Mouse (Mus musculus) spleen, postnatal 4 days (tissue): ENCODE measurements at regions not wholly inside any gene's neighbourhood (a gene's known extent, or its start where the extent isn't known, plus 50 kb on each side); places are given as distances from the start of the nearest gene placed in this dataset.
A peak's percentile ranks its signal among the peaks of the same experiment; 100 is the strongest.

ENCODE experiments used
- DNase-seq, 2 experiments: peaks; one replicate each; pipeline ENCODE4 v3.0.0; 2022; ENCODE audit warnings: low spot score in 2 of 2

- no peak for DNase-seq
Measured at GRCm38 (mm10) chr3:41412698-41413097, 142.8 kb upstream of the Jade1 start.

- no peak for DNase-seq
Measured at GRCm38 (mm10) chr3:41408821-41409737, 146.5 kb upstream of the Jade1 start.

GRCm38 (mm10) chr3:41408423-41408820 is 147.1 kb upstream of the Jade1 start:
- DNase-seq = peak; percentile 30 to 66

GRCm38 (mm10) chr3:41407988-41408387 is 147.5 kb upstream of the Jade1 start:
- no peak for DNase-seq

DNA sequence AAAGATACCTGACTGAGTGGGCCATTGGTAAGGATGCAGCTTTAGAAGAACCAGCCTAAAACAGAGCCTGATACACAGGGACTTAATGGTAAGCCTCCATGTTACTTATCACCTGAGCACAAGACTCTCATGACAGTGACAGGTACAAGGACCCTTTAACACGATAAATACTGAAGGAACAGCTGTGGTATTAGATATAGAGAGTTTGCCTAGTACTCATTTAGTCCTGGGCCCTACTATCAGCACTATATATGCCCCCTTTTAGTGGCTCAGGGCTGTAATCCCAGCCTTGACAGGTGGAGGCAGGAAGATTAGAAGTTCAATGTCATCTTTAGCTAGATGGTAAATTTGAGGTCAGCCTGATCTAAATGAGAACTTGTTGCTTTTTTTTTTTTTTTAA is 148.0 kb upstream of the Jade1 start:
- no peak for DNase-seq

DNA sequence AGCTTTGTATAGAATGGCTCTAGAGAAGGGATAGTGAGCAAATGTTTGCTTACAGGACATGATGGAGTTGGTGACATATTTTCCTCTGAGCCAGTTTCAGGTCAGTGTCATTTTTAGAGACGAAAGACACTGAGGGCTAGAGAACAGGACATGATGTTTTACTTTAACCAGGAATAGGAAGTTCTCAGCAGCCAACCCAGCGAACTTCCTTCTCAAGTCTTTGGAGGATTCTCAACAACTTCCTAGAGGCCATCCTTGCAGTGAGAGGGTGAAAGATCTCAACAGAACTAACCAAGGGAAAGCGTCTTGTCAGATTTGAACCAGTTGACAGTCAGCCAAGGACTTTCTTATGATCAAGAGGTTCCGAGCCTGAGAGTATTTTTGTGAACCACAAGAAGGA is 153.7 kb upstream of the Jade1 start:
- DNase-seq = no peak

DNA sequence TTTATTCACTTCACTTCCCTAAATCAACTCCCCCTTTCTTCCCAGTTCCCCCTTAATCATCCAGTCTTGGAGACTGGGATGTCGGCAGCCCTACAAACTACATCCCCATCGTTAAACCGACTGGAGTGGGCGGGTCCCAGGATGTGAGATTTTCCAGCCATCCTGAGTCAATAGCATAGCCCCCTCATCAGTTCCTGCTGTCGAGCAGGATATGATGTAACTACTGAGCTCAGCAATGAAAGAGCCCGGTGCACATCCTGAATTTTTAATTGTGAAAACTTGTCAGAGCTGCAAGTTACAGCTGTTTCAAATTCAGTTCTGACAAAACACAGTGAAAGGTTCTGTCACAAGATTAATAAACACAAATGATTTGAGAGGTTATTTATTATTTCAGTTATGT is 165.7 kb upstream of the Jade1 start:
- no peak for DNase-seq

- no peak for DNase-seq
Measured at GRCm38 (mm10) chr3:41387469-41388212, 167.9 kb upstream of the Jade1 start.

DNA sequence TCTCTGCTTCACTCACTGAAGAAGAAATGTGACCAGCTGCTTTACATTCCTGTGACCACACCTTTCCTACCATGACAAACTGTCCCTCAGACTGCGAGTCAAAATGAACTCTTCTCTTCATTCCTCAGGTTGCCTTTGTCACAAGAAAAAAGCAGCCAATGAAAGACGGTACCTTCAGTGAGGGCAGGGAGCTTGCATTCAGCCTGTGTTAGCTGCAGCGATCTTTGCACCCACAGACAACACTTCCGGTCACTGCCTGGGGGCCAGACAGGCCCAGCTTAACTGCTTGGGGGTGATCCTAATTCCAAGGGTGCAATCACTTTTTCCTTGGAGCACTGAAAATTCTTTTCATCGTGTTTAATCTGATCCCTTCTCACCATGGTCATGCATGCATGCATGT is 169.2 kb upstream of the Jade1 start:
- DNase-seq = no peak

- DNase-seq = no peak
Measured at GRCm38 (mm10) chr3:41384410-41384809, 171.1 kb upstream of the Jade1 start.

DNA sequence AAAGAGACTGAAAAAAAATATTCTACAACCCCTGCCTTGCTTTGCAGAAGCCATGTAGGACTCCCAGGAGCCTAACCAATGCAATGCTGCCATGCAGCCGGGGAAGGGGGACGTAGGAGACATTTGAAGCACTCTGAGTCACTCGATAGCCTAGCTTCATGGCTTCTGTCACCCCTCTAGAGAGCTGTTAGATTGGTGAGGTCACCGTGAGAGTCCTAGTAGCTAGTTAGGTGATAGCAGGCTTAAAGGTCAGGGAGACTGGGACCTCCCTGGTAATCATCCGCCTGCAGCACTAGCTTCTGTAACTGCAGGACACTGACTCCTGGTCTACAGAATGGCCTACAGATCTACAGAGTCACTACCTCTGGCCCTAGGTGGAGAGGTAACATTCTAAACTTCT is 177.0 kb upstream of the Jade1 start:
- no peak for DNase-seq

DNA sequence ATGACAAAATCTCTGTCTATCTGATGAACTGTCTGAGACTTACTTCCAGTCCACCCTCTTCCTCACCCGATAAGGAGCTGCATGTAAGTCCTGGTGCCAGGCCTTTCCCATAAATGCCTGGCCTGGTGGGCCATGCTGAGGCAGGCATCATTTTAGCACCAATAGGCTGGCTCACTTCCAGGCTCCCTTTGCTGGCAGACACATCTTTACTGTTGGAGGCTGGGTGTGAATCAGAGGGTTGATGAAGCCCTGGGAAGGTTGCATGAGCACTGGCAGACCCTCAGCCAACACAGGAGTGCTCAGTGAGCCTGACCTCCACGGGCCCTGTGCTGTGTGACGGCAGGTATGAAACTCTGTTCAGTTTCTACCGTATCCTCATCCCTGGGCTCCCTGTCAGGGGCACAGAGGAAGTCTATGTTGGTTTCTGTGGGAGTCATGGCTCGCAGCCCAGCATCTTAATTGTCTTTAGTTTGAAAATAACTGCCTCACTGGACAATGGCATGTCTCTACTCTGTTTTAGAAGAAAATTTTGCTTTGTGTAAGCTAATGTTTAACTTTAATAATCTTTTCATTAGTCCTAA is 177.6 kb upstream of the Jade1 start:
- no peak for DNase-seq

DNA sequence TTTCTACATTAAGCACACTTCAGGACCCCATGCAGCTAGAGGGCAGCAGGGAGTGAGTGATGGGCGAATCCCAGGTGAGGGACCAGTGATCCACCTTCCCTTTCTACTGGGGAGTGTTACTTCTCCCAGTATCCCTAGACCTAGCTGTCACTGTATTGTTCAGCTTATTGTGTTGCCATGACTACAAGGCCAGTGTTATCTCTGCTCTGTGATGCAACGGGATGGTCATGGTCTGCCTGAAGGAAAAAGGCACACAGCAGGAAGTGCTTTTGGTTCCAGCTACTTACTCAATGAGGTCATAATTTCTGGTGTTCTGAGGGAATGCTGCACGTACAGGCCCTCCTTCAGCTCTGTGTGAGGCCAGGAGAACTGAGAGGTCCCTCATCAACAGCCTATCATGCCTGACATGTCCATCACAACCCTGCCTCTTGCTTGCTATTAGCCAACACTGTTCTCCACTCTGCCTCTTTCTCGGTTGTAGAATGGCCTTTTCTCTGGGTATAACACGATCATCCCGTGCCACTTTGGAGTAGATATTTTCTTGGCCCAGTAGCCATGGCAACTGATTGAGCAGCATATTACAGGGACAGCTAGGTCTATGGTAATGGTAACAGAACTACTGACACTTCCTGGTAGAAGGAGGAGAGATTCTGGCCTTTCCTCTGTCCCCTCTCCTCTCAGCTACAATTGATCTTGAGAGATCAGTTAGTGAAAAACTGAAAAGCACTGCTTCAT is 178.5 kb upstream of the Jade1 start:
- no peak for DNase-seq

GRCm38 (mm10) chr3:41375230-41375930 is 180.2 kb upstream of the Jade1 start:
- no peak for DNase-seq

DNA sequence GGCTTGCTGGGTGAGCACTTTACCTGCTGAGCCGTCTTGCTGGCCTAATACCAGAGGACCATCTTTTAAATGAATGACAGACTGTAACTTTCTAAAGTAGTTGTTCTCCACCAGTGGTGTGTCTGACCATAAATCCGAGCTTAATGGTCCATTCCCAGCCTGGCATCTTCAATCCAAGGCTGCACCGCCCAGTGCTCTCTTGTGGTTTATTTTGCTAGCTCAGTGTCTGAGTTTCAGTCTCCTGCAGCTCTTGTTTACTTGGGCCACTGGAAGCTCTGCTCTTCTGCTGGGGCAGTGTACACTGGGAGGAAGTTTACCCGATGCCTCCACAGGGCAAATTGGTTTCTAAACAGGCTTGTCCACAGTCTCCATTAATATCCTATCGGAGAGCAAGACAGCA is 182.3 kb upstream of the Jade1 start:
- no peak for DNase-seq

- DNase-seq = no peak
Measured at GRCm38 (mm10) chr3:41368351-41369101, 187.0 kb upstream of the Jade1 start.

GRCm38 (mm10) chr3:41366764-41367163 is 188.8 kb upstream of the Jade1 start:
- no peak for DNase-seq

GRCm38 (mm10) chr3:41366264-41366663 is 189.3 kb upstream of the Jade1 start:
- DNase-seq = no peak

DNA sequence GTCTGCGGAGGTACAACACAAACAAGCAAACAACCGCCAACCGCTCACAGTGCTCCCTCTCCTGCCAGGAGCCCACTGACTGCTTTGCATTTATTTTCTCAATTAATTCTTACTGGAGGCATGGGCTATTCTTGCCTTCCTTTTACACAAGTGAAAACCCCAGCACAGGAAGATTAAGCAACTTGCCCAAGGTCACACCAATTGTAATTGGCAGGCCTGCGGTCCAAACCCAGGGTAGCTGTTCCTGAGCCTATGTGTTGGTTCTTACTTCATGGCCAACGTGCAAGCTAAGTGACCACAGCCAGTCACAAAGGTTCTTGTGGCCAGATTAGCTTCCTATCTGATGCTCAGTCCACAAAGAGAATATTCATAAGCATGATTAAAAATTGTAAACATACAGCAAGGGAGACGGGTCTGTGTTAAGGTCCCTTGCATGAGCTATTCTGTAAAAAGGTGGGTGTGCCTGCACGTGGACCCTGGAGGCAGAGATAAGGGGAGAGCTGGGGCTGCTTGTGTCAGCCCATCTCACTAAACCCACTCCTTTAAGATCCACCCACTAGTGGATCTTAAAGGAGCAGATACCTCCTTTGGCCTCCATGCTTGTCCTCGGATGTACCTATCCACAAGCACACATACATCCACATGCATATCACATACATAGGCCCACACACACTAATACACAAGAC is 190.2 kb upstream of the Jade1 start:
- DNase-seq = no peak

DNA sequence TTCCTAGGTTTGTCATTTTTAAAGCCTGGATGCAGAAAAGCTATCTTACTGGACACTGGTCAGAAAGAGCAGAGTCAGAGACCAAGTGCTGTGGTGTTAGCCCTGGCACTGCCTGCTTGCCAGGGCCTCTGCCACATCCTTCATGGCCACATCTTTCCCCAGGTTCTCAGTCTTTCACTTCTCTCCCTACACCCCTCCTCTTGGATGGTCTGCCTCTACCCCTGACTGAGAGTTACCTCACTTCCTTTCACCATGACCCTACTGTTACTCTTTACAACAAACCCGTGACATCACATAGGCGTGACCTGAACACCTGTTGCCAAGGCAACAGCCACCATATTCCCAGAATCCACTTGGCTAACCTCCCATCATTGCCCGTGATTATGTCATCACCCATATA is 191.6 kb upstream of the Jade1 start:
- no peak for DNase-seq
